Mouse (Mus musculus) forebrain, embryonic 13.5 days (tissue): ENCODE measurements around the gene Pabpc4. TPM values are rescaled to one million over a fixed set of nuclear protein-coding genes. Genes with fewer than 3 reads are reported as not detected.

ENCODE experiments used
- ATAC-seq: fragments of 200-750 bp; cut with Nextera tagmentation; 2 replicates; pipeline ENCODE4 v1.8.0; 2017
- H3K27ac ChIP-seq: fragments of 300-500 bp; sonication (generic); 2 replicates; pipeline ENCODE4 v1.5.1; 2015; ENCODE audit warnings: inconsistent platforms, mild to moderate bottlenecking, moderate library complexity
- H3K27me3 ChIP-seq: fragments of 300-500 bp; sonication (generic); 2 replicates; pipeline ENCODE4 v1.6.1; 2015; ENCODE audit warnings: mild to moderate bottlenecking, inconsistent platforms
- H3K36me3 ChIP-seq: fragments of 300-500 bp; sonication (generic); 2 replicates; pipeline ENCODE4 v1.6.1; 2015; ENCODE audit warnings: mild to moderate bottlenecking, inconsistent platforms; ENCODE audit not compliant: poor library complexity, severe bottlenecking
- H3K4me1 ChIP-seq: fragments of 300-500 bp; sonication (generic); 2 replicates; pipeline ENCODE4 v1.6.1; 2015; ENCODE audit warnings: inconsistent platforms
- H3K4me2 ChIP-seq: fragments of 300-500 bp; sonication (generic); 2 replicates; pipeline ENCODE4 v1.6.1; 2015; ENCODE audit warnings: inconsistent platforms, mild to moderate bottlenecking, moderate library complexity
- H3K4me3 ChIP-seq: fragments of 300-500 bp; sonication (generic); 2 replicates; pipeline ENCODE4 v1.5.1; 2015; ENCODE audit warnings: mild to moderate bottlenecking, inconsistent platforms
- H3K9ac ChIP-seq: fragments of 300-500 bp; sonication (generic); 2 replicates; pipeline ENCODE4 v1.6.1; 2015; ENCODE audit warnings: mild to moderate bottlenecking, inconsistent platforms
- H3K9me3 ChIP-seq: fragments of 300-500 bp; sonication (generic); replicated peaks from 2 replicates; pipeline ENCODE4 v1.6.1; 2016; ENCODE audit warnings: inconsistent platforms
- WGBS: fragments of 180-500 bp; shearing (Covaris S2); methylation state at CpG from one replicate; pipeline ENCODE4 v1.1.7; 2015; 5-methylcytosine and 5-hydroxymethylcytosine counted together
- polyA plus RNA-seq: library from polyadenylated mRNA; unstranded; fragments of >200 nt; fragmentation: Nextera tagmentation; extraction: Ambion mirVana; gene quantifications from 2 replicates; pipeline ENCODE4 v1.2.1, GENCODE M21; 2015

The Pabpc4 gene
- polyA plus RNA-seq, 1 experiment from 2014 or later = 28.6 TPM

DNA sequence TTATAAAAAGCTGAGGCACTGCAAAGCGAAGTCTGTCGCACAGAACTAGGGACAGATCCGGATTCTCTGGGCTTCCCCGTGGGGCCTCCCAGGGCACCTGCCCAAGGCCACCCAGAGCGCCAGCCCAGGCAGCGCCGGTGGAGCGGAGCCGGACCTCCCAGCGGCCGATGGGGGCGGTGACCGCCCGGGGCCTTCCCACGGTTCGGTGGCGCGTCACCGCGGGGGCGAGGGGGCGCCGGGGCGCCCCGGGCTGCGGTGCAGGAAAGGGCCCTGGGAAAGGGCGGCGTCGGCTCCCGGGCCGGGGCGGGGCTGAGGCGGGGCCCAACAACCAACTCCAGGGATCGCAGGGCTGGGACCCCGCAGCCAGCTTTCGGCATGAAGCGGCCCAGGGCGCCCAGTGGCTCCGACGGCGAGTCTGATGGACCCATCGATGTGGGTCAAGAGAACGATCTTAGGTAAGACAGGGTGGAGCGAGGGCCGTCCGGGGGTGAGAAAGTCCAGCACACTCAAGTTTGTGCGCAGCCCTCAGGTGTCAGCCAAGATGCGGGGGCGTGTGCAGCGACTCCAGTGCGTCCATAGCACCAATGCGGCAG lies 28.6 kb upstream of the Pabpc4 start, which contains the start of gene Heyl:
Heyl (plus strand) TSS at position 65 of the 593 bp plus-strand sequence.
- Histone ChIP-seq H3K27ac (no peak within 1 kb of the TSS), H3K9ac (peak within 1 kb of the TSS; percentile 57), H3K36me3 (no peaks in the 10 kb centered on the region), H3K9me3 (no peaks in the 10 kb centered on the region), H3K27me3 (peaks cover 59% of the 10 kb centered on the region), H3K4me2 (peak within 1 kb of the TSS; percentile 79), H3K4me3 (peak within 1 kb of the TSS; percentile 42), H3K4me1 (peaks cover 9% of the 10 kb centered on the region)
- ATAC-seq = peak; percentile 45; the same call in 1 of the 2 replicates
- WGBS = 2% methylated on average over 40 of the region's 52 CpGs

DNA sequence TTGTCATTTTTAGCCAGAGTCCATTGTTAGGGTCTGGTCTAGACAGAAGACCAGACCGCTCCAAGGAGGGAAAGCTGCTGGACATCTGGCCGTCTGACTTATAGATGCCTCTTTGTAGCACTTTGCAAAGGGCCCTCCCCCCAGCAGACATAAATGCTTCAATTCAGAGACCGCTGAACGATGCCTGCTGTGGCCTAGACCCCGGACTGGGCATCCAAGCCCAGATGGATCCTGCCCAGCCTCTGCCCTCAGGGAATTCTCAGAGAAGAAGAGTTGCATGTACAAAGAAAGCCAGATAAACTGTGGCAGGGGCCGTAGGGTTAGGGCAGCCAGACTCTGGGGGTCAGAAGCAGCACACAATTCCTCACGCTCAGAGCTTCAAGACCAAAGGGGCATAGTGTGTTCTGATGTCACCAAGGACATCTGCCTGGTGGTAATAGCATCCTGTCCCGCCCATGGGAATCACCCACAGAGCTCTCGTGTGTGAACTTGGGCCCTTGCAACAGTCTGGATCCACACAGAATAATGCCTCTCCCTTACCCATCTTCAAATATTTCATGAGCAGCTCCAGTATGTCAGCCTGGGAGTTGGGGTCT lies 26.2 kb upstream of the Pabpc4 start:
- 69% methylated on average over 9 of the region's 9 CpGs for WGBS
- ATAC-seq = no peak
- Histone ChIP-seq H3K9ac (no peak overlapping the region), H3K4me1 (peaks cover 16% of the 10 kb centered on the region), H3K4me2 (no peak overlapping the region), H3K36me3 (no peaks in the 10 kb centered on the region), H3K27me3 (peaks cover 82% of the 10 kb centered on the region), H3K27ac (no peak overlapping the region), H3K4me3 (no peak overlapping the region), H3K9me3 (no peaks in the 10 kb centered on the region)

DNA sequence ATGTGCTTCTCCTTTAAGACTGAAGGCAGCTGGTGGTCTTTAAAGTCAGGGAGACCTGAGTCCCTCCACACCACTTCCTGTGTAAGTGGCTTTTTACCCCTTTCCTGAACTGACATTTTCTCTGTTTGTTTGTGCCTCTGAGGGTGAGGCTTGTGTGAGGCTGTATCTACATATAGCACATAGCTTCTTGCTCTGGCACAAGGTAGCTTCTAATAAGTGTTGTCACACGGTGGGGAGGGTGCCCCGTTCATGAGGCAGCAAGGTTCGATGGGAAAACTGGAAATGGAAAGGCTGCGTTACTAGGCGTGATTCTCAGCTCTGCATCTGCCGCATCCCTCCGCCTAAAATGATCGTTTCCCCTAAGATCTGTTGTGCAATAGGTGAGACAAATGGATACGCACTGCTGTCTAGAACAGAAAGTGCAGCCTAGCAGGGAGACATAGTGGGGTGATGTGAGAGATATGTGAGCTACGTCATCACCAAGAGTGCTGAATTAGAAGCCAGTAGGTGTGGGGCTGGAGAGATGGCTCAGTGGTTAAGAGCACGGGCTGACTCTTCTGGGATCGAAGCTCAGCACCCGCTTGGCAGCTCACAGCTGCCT lies 25.6 kb upstream of the Pabpc4 start:
- H3K27me3 ChIP-seq = peaks cover 83% of the 10 kb centered on the region
- ATAC-seq = no peak
- no peak overlapping the region for H3K27ac ChIP-seq
- H3K36me3 ChIP-seq = no peaks in the 10 kb centered on the region
- no peak overlapping the region for H3K4me2 ChIP-seq
- WGBS = 88% methylated on average over 13 of the region's 13 CpGs
- no peaks in the 10 kb centered on the region for H3K9me3 ChIP-seq
- no peak overlapping the region for H3K4me3 ChIP-seq
- peaks cover 16% of the 10 kb centered on the region for H3K4me1 ChIP-seq
- H3K9ac ChIP-seq = no peak overlapping the region

DNA sequence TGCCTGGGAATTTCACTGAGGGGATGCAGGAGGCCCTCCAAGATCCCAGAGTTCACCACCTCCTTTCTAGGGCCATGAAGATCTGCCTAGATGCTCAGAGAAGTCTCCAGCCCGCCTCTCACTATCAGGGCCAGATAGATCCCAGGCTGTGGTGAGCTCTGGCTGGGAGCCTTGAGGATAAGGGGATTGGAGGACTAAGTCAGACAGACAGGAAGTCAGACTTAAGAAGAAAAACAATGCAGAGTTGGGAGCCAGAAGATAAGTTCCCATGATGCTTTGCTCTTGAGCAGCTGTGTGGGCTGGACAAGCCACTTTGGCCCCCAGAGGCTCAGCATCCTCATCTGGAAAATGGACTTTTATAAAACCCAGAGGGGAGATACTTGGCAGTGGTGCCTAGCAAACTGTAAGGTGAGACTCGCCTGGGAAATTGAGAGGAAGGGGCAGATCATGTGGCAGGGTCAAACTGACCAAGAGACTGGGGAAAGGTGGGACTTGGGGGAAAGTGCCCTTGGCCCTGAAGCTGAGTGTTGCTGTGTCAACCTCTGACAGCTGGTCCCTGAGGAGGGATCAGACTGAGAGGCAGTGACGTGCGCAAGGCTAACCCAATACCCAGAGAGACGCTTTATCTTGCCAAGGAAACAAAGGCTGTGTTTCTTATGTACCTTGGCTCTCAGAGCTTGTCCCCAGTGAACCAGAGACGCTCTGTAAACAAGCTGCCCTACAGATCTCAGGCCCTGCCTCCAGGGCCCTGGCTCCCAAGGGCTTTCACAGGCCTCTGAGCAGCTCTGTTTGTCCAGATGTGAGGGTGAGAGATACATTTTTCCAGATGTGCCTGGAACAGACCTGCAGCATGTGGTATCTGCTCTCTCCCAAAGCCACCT lies 24.5 kb upstream of the Pabpc4 start:
- Histone ChIP-seq H3K4me2 (no peak overlapping the region), H3K36me3 (no peaks in the 10 kb centered on the region), H3K9me3 (no peaks in the 10 kb centered on the region), H3K4me1 (peaks cover 16% of the 10 kb centered on the region), H3K27me3 (peaks cover 73% of the 10 kb centered on the region), H3K27ac (no peak overlapping the region), H3K9ac (no peak overlapping the region), H3K4me3 (no peak overlapping the region)
- ATAC-seq = no peak
- 68% methylated on average over 6 of the region's 6 CpGs for whole genome bisulfite sequencing

DNA sequence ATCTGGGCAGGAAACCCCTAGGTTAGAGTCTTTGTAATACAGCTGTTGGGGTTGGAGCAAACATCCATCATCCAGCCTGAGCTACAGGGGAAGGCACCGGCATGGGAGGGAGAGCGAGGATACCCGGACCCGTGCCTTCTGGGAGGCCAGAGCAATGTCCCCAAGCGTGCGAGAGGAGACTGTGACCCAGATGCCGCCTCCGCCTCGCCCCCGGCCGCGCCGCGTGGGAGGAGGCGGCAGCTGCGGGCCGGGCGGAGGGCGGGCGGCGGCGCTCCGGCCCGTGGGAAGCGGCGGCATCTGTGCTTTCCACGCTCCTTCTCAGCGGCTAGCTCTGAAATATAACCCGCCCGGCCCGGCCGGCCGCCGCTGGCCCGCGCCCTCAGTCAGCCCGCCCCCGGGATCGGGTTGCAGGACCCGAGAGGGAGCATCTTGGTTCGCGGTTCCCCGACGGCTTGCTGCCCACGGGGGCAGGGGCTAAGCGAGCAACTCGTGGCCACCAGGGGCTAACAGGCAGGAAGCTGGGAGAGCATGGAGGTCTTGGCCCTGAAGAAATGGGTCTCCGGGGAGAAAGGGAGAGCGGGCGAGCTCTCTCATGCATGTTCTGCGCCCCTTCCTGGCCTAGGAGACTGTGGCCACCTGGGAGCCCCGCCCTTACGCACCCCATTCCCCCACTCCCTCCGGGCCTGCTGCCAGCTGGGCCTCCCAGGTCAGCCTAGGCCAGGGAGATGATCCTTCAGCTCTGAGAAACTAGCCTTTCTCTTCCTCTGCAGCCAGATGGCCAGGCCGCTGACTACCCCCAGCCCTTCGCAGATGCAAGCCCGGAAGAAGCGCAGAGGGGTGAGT lies 22.6 kb upstream of the Pabpc4 start:
- peak overlapping the region; percentile 45 for H3K9ac ChIP-seq
- peak overlapping the region; percentile 57 for H3K4me2 ChIP-seq
- no peak for ATAC-seq

DNA sequence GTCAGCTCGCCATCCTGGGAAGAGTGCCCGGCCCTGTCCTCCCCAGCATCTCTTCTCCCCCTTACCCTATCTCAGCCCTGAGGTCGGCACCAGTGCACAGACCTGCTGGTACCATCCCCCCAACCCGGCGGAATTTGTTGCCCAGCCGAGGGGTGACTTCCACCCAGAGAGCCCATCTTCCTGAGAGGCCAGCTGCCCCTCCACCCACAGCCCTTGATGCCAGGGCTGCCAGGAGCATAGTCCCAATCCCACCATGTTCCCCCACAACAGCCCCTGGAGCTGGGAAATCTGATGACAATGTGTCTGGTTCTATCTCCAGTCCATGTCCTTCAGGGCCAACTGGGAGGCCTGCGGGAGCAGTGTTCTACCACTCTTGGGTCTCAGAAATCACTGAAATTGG lies 15.9 kb upstream of the Pabpc4 start:
- Histone ChIP-seq H3K4me1 (peaks cover 5% of the 10 kb centered on the region; the same call in 1 of the 2 replicates), H3K9me3 (no peaks in the 10 kb centered on the region), H3K27me3 (0 out of 2 replicates have a peak, but pooled peaks cover 5% of the 10 kb centered on the region), H3K36me3 (no peaks in the 10 kb centered on the region), H3K9ac (no peak overlapping the region), H3K4me2 (no peak overlapping the region), H3K4me3 (no peak overlapping the region), H3K27ac (no peak overlapping the region)
- no peak for ATAC-seq
- 86% methylated on average over 7 of the region's 7 CpGs for WGBS

More for the DNA sequence above, 22.6 kb upstream of the Pabpc4 start:
- H3K9me3 ChIP-seq = no peaks in the 10 kb centered on the region
- peaks cover 12% of the 10 kb centered on the region for H3K4me1 ChIP-seq
- H3K36me3 ChIP-seq = no peaks in the 10 kb centered on the region
- no peak overlapping the region for H3K27ac ChIP-seq
- 7% methylated on average over 58 of the region's 58 CpGs for WGBS
- H3K27me3 ChIP-seq = peaks cover 57% of the 10 kb centered on the region
- H3K4me3 ChIP-seq = peak overlapping the region; percentile 31

DNA sequence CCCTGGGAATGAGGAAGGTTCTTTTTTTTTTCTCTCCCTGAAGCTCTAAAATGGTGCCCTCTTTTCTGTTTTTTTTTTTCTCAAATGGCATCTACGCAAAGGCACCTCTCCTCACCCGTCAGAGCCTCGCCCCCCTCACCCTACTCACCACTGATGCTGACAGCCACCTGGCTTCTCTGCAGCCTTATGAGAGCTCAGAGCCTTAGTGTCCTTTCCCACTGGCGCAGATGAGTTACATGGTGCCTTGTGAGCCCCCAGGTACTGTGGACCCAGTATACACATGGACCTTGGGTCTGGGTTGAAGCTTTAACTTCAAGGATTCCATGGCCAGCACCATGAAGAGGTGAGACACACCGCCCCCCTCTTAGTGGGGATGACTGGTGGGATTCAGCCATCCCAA lies 15.5 kb upstream of the Pabpc4 start:
- Histone ChIP-seq H3K9ac (no peak overlapping the region), H3K4me1 (peaks cover 5% of the 10 kb centered on the region; the same call in 1 of the 2 replicates), H3K9me3 (no peaks in the 10 kb centered on the region), H3K36me3 (no peaks in the 10 kb centered on the region), H3K27ac (no peak overlapping the region), H3K4me2 (no peak overlapping the region), H3K4me3 (no peak overlapping the region), H3K27me3 (0 out of 2 replicates have a peak, but pooled peaks cover 5% of the 10 kb centered on the region)
- 89% methylated on average over 5 of the region's 5 CpGs for WGBS
- ATAC-seq = no peak

DNA sequence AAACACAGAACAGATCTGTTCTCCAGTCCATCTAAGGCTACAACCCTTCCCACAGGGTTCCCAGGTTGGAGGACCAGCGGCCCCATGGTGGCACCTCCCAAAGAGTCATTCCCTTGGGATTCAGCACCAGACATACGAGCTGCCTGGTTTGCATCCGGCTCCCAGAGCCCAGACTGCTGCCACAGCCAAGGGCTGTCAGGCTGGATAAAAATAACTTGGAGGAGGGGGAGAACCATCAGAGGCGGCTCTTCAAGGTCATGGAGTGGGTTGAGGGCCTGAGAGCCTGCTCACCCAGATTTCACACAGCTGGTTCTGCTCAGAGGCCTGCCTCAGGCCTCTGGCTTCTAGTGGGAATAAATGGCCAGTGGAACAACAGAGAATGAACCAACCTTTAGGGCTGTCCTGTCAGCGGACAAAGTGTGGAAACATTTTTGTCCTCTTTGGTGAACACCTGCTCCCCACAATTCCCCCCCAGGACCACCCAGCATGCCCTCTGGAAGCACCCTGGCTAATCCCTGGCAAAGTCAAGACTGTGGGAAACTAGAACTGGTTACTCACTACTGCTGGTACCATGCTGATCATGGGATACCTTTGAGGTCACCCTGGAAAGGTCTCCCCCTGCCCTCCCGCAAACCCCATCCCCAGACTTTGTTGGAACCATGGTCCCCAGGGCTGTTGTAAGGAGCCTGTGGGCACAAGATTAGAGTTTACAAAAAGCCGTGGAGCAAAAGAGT lies 14.8 kb upstream of the Pabpc4 start:
- no peak overlapping the region for H3K4me3 ChIP-seq
- peaks cover 8% of the 10 kb centered on the region for H3K4me1 ChIP-seq
- H3K4me2 ChIP-seq = no peak overlapping the region
- no peaks in the 10 kb centered on the region for H3K9me3 ChIP-seq
- H3K36me3 ChIP-seq = no peaks in the 10 kb centered on the region
- 0 out of 2 replicates have a peak, but pooled peaks cover 5% of the 10 kb centered on the region for H3K27me3 ChIP-seq
- H3K27ac ChIP-seq = no peak overlapping the region
- WGBS = 77% methylated on average over 7 of the region's 7 CpGs
- H3K9ac ChIP-seq = no peak overlapping the region
- no peak for ATAC-seq

DNA sequence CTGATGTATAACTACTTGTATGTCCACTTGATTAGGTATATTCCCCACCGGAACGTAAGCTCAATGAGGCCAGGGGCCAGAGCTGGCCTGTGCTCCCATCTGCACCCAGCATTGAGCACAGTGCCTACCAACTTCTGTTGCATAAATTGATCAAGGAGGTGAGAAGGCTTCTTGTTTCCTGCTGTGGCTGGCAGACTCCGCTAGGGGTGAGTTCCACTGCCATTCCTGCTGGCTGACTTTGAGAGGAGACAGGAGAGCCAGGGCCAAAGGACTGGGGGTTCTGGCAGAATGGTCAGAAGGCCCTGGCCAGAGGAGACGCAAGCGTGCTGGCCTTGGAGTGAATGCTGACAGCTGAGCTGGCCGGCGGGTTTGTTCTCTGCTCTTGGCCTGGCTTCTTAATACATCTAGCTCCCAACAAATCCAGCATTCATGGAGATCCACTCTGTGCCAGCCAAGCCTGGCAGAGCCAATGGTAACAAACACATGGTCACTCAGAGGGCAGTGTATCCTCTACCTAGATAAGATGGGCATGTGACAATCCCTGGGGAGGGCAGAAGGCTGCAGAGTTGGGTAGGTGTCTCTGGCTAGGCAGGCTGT lies 13.1 kb upstream of the Pabpc4 start:
- WGBS = 81% methylated on average over 7 of the region's 7 CpGs
- Histone ChIP-seq H3K4me1 (peaks cover 7% of the 10 kb centered on the region), H3K4me2 (no peak overlapping the region), H3K27ac (no peak overlapping the region), H3K9me3 (no peaks in the 10 kb centered on the region), H3K9ac (no peak overlapping the region), H3K4me3 (no peak overlapping the region), H3K27me3 (no peaks in the 10 kb centered on the region), H3K36me3 (no peaks in the 10 kb centered on the region)
- ATAC-seq = no peak

DNA sequence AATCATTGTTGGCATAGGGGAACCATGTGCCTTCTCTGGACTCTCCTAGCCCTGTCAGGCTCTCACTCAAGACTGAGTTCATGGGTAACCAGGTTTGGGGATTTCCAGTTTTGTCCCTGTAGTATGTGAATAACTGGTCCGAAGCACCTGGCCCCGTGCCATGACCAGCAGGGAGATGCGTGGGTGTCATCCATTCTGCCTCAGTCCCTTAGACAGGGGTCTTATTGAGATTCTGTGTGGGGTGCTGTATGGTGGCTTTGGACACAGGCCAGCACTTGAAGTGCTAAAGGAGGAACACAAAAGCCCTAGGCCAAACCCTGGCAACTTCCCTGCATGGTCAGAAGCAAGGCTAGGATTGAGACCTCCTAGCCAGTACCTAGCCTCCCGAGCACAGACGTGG lies 9.9 kb upstream of the Pabpc4 start:
- H3K27me3 ChIP-seq = no peaks in the 10 kb centered on the region
- ATAC-seq = no peak
- peaks cover 5% of the 10 kb centered on the region; the same call in 1 of the 2 replicates for H3K4me1 ChIP-seq
- H3K9me3 ChIP-seq = no peaks in the 10 kb centered on the region
- no peaks in the 10 kb centered on the region for H3K36me3 ChIP-seq
- WGBS = 81% methylated on average over 5 of the region's 5 CpGs
- no peak overlapping the region for H3K9ac ChIP-seq
- no peak overlapping the region for H3K27ac ChIP-seq
- H3K4me2 ChIP-seq = no peak overlapping the region
- H3K4me3 ChIP-seq = no peak overlapping the region
